Mouse (Mus musculus) thymus, postnatal 14 days (tissue): ENCODE data around the gene Pfdn6.

Source experiments
- DNase-seq: peaks from one replicate; pipeline ENCODE4 v3.0.0; 2021

Gene Pfdn6

GRCm38 (mm10) chr17:33930280-33931158, 9.6 kb downstream of the Pfdn6 start:
- DNase-seq: peak; percentile 85

- peak; percentile 98 for DNase-seq
Measured at GRCm38 (mm10) chr17:33929371-33930279, 10.5 kb downstream of the Pfdn6 start, which contains the start of gene Rgl2. Gene Rgl2 (plus strand): TSS chr17:33929543.

GRCm38 (mm10) chr17:33928251-33928947, 11.7 kb downstream of the Pfdn6 start:
- no peak for DNase-seq

- DNase-seq: no peak
Measured at GRCm38 (mm10) chr17:33926207-33926932, 13.8 kb downstream of the Pfdn6 start.

GRCm38 (mm10) chr17:33925406-33926116, 14.6 kb downstream of the Pfdn6 start:
- no peak for DNase-seq

- DNase-seq: peak; percentile 64
Measured at GRCm38 (mm10) chr17:33924577-33925283, 15.4 kb downstream of the Pfdn6 start.

GRCm38 (mm10) chr17:33921361-33921760, 18.8 kb downstream of the Pfdn6 start:
- DNase-seq: no peak

GRCm38 (mm10) chr17:33920282-33921097, 19.7 kb downstream of the Pfdn6 start:
- DNase-seq: peak; percentile 90

GRCm38 (mm10) chr17:33919351-33920281, 20.5 kb downstream of the Pfdn6 start:
- peak; percentile 79 for DNase-seq

GRCm38 (mm10) chr17:33918293-33919203, 21.6 kb downstream of the Pfdn6 start:
- DNase-seq: no peak

GRCm38 (mm10) chr17:33917656-33918292, 22.4 kb downstream of the Pfdn6 start:
- peak; percentile 18 for DNase-seq

- peak; percentile 32 for DNase-seq
Measured at GRCm38 (mm10) chr17:33916847-33917655, 23.1 kb downstream of the Pfdn6 start.

- peak; percentile 89 for DNase-seq
Measured at GRCm38 (mm10) chr17:33916294-33916693, 23.8 kb downstream of the Pfdn6 start.

GRCm38 (mm10) chr17:33915671-33916250, 24.4 kb downstream of the Pfdn6 start, which contains the start of the genes Tapbp and Zbtb22:
Gene Tapbp (plus strand): TSS chr17:33915899.
Gene Zbtb22 (plus strand): TSS chr17:33915904.
- peak; percentile 95 for DNase-seq

GRCm38 (mm10) chr17:33914969-33915391, 25.2 kb downstream of the Pfdn6 start:
- no peak for DNase-seq

GRCm38 (mm10) chr17:33913905-33914304, 26.2 kb downstream of the Pfdn6 start:
- no peak for DNase-seq
